Mouse (Mus musculus): ENCODE data around the gene Kcng4.

Kcng4 gene

DNA sequence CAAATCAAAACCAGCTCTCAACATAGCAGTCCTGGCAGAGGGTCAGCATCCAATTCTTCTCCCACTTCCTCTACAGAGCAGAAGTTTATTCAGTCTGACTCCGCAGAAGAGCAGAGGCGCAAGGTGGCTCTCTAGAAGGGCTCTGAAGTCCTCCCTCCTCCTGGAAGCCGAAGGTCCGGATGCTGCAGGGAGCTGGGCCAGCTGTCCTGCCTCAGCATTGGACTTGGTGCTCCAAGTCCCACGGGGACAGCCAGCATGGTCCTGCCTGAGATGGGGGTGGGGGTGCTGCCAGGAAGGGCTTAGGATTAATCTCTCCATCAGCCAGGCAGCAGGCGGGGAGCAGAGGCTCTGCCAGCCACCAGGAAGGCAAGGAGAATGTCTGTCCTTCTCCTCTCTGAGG is at the start of gene Kcng4:
Kcng4 (minus strand) TSS at position 303 of the 400 bp plus-strand sequence.
- peak; percentile 39 for DNase-seq

DNA sequence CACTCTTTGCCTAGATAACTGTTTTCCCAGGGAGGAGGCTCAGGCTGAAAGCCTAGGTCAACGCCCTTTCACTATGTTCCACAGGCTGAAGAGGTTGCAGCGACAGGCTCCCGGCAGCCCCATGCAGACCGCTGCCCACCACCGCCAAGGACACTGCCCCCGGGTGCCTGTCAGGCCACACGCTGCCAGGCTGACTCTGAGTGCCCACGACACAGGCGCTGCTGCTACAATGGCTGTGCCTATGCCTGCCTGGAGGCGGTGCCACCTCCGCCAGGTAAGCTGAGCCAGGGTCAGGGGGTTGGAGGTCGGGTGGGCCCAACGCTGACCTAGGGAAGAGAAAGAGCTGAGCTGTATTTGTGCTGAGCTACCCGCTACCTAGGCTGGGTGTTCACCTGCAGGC is 43.7 kb upstream of the Kcng4 start:
- DNase-seq: no peak

DNA sequence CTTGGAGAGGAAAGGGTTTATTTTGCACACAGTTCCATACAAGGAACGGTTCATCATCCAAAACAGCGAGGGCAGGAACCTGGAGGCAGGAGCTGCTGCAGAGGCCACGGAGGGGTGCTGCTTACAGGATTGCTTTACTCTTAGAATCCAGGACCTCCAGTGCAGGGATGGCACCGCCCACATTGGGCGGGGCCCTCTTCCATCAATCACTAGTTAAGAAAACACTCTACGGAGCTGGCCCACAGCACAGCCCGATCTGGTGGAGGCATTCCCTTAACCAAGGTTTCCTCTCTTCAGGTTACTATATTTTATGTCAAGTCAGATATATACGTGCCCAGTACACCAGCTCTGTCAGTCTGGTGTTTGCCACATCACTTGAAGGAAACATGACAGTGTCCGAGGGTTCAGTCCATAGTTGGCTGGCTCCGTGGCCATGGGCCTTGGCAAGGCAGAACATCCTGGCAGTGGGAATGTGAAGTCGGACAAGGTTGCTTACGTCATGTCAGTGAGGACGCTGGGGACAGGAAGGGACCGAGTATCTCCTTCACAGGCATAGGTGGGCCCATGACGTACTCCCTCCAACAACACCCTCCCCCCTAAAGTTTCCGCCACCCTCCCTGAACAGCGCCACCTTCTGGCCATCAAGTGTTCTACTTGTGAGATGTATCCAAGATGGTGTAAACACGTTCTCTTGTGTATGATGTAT is 42.8 kb upstream of the Kcng4 start:
- DNase-seq: peak; percentile 40

DNA sequence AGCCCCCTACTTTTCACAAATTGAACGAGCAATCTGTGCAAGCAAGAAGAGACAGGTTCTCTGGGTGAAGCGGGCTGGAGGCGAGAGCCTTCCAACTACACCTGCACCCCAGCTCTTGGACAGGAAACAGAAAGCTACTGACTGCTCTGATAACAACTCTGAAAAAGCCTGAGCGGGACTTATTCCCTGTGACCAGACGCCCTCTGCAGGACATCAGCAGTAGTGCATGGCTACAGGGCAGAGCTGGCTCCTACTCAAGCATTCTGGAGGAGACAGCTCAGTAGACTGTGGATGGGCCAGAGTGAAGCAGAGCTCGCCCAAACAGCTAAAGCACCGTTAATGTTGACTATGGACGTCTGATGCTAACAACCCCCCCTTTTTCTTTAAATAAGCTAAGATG is 40.9 kb upstream of the Kcng4 start:
- DNase-seq: peak; percentile 94

DNA sequence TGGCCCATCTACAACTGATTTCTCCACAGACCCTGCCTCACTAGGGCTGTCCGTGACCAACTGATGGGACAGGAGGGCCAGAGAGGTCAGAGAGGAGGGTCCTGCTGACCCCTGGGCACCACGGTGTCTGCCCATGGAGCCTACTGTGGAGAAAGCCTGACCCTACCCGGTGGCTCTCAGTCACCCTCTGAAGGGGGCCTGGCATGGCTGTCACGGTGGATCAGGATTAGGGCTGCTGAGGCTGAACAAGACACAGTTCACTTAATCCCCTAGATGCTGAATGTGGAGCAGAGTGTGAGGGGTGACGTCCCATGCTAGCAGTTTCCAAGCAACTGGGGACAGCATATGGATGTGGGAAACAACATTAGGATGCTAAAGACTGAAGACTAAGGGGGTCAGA is 40.0 kb upstream of the Kcng4 start:
- no peak for DNase-seq

DNA sequence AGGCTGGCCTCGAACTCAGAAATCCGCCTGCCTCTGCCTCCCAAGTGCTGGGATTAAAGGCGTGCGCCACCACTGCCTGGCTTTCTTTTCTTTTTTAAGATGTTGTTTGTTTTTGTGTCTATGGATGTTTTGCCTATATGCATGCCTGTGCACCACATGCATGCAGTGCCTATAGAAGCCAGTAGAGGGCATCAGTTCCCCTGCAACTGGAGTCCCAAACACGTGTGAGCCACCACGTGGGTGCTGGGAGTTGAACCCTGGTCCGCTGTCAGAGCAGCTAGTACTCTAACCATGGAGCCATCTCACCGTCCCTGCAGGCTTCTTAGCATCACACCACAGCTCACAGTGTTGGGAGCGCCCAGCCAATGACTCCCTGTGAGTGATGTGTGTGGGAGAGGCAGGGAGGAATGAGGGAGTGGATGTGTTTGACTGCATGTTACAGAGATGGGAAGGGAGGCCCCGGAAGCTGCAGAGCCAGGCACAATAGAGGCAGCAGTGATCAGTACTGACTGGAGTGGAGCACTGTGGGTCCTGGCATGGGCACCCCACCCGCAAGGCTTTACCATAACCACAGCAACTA is 38.6 kb upstream of the Kcng4 start:
- DNase-seq: no peak

DNA sequence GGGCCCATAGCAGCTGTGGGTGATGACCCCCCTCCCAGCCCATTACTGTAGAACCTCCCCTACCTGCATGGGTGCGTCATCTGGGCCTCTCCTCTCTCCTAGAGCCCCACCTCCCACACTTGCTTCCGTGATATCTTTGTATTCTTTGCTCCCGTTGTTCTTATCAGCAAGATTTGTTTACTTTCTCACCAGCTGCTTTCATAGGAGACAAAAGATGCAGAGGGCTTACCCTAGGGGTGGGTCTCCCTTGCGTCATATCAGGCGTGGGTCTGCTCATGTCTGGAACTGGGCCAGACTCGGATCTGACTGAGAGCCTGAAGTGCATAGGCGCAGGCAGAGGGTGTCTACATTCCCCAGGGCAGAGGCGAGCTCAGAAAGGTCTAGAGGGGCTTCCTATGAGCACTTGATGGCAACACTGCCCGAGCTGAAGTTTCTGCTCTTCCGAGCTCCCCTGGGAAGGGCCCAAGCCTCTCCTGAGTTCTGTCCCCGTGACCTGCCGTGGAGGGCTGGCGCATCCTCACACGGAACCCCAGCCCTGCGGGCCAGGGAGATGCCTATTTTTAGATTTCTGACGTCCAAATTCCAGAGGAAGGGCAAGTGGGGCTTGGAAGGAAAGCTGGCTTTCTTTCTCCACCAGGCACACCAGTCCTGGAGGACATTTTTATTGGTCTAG is 35.1 kb upstream of the Kcng4 start:
- peak; percentile 57 for DNase-seq

DNA sequence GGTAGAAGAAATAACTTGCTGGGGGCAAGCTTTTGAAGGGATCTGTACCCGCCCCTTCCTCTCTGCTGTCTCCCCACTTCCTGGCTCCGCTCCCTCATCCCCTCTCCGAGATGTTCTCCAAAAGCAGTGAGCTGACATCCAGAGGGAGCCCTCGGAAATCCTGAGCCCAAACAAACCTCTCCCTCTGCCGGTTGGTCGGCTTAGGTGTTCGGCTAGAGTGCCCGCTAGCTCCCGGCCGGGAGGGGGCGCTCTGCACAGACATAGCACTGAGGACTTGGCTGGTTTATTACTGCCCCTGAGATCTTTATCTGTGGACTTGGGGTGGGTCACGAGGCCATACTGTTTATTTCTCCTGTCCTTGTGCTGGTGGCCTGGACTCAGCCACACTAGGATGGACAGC is 33.8 kb upstream of the Kcng4 start:
- no peak for DNase-seq

DNA sequence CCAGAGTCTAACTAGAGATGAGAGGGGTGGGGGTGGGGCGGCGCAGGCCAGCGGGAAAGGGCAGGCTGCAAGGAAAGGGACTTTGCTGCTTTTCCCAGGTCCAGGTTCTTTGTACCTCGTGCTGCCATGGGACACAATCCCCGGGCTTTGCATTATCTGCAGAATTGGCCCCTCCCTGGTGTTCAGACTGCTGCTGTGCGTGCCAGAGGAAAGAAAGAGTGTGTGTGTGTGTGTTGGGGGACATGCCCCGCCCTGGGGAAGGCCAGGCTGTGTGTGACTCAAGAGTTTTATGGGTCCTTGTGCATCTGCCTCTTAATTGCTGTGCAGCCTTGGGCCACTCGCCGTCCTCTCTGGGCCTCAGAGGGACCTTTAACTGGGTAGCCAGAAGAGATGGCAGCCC is 33.0 kb upstream of the Kcng4 start:
- DNase-seq: no peak

DNA sequence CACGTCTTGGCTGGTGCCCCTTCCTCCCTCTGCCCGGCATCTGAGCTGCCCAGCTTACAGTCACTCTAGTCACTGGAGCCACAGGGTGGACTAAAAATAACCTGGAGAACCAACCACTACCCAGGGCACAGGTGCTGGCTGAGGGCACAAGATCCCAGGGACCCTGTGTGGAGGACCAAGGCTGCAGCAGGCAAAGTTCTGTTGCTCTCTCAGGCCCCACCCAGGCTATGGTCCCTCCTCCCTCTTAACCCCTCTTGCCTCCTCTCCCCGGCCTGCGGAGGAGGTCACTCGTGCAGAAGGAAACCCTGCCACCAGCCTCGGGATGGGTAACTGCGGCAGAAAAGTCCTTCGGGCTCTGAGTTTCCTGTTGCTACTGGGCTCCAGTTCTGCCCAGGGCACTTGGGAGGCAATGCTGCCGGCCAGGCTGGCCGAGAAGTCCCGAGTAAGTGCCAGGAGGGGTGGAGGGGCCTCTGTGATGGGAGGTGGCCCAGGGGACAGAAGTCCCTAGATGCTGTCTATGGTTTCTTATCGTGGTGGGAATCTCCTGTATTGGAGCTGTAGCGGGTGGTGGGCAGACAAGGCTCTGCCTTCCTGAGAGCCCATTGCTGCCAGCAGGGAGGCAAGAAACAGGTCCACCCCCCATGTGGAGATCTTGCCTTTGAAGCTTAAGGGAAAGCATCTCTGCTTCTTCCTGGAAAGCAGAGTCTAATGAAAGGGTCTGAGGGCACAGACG is 30.9 kb upstream of the Kcng4 start, which contains the start of gene Wfdc1:
Wfdc1 (plus strand) TSS at position 147 of the 733 bp plus-strand sequence.
- DNase-seq: no peak

DNA sequence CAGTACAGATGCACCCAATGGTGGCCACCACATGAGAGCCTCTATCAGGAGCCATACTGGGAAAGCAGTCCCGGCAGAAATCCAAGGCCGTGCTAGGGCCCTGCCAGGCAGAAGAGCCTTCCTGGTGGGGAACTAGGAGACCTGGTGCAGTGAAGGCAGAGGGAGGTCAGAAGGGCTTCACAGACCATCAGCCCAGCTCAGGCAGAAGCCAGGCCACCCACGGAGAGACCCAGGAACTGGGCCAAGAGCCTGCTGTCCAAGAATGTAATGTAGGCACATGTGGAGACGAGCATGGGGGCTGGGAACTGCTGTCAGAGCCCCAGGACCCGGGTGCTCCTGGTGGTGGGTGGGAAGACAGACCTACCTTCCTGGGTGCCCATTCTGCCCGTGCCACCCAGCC is 29.8 kb upstream of the Kcng4 start:
- peak; percentile 56 for DNase-seq

DNA sequence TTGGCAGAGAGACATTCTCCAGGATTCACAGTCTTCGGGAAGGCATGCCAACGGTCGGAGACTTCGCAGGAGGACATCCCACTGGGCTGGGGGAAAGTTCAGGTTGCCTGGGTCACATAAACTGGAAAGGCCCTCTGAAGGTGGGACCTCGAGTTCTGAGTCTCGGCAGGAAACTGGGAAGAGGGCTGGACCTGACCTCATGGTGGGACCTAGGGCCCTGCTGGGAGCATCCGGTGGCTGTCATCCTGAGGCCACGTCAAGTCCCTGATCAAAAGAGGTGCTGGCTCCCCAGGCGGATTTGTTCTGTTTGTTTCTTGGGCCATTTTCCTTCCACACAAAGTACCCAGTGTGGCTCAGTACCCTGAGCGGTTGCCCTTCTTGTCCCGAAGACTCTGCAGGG is 28.0 kb upstream of the Kcng4 start:
- no peak for DNase-seq

DNA sequence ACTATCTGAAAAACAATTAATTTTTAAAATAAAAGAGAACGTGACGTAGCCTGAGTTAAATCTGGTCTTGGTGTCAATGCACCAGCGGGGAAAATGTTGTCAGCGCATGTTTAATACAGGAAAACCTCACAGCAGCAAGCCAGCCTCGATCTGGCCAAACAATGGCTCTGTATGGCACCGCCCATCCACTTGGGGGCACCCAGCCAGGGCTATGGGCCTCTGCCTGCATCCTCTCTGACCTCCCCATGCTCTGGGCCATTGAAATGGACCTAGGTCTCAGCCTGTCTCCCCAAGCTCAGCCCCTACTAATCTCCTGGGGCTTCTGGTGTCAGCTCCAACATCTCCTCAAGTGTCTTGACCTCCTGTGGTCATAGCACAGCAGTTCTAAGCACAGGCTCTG is 26.4 kb upstream of the Kcng4 start:
- DNase-seq: peak; percentile 38

DNA sequence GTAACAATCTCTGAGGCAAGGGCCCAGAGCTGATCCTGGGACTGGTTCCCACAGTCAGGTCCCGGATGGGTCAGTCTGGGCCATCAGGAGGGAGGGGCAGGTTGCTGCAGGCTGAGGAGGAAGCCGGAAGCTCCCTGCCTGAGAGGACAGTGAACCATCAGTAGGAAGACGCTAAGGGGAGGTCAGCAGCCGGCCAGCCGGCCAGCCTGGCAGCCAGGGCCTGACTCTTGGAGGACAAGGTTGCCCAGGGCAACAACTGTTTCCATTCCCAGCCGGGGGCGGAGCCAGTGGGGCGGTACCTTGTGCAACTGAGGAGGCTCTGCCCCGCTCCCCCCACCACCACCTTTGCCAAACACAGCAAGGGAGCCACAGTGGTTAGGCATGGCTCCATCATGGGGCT is 25.6 kb upstream of the Kcng4 start:
- DNase-seq: peak; percentile 82

DNA sequence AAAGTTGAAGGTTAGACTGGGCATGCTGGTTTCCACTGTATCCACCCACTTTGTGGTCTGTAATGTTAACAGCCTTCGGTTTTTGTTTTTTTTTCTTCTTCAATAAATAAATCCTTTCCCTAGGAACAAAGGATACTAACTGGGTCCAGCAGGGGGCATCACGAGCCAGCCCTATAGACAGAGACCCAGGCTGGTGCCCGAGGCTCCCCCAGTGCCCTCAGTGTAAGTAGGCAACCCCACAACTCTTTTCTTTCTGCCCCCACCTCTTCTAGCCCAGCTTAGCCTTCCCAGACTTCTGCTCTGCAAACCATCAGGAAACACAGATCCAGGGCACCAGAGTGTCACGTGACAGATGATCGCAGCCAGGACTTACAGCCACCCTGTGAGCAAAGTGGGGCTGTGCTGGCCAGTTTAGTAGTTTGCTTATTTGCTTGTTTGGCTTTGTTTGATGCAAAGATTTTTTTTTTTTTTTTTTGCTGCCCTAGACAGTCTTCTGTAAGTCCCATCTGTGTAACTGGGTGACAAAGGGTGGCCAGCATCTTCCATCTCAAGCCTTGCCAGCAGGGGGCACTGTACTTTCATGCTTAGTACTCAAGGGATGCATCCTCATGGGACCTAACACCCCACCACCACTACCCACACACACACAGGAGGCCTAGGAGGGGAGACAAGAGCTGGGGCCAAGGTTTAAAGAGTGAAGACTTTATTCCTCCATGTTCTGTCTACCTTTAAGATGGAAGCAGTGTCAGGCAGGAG is 21.4 kb upstream of the Kcng4 start:
- DNase-seq: peak; percentile 32

DNA sequence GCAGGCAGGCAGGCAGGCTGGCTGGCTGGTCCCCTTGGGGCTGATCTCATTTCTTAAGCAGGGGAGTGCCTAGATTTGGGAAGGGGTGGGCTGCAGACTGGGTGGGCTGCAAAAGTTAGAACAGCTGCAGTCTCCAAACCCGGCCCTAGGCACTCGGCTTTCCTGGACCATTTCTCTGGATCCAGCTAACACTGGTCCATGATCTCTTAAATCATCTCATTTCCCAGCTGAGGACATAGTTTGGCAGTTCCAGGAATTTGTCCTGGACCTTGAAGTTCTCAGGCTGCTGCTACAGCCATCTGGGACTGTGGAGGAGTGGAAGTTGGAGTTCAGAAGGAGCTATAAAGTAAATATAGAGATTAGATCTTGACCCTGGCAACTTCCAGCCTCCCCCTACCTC is 15.8 kb upstream of the Kcng4 start:
- DNase-seq: peak; percentile 68

DNA sequence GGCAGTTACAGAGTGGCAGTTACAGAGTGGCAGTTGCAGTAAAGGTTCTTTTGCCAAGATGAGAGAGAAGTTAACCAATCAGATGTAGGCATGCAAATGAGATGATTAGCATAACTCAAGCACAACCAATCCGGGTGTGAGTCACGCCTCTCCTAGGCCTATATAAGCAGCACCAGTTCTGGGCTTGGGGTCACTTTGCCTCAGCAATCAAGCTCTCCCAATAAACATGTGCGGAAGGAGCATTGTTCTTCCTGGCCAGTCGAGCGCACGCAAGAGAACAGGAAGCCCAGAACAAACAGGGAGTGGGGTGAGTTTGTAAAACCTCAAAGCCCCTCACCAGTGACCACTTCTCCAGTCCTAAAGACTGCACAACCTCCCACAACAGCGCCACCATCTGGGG is 11.4 kb upstream of the Kcng4 start:
- no peak for DNase-seq

DNA sequence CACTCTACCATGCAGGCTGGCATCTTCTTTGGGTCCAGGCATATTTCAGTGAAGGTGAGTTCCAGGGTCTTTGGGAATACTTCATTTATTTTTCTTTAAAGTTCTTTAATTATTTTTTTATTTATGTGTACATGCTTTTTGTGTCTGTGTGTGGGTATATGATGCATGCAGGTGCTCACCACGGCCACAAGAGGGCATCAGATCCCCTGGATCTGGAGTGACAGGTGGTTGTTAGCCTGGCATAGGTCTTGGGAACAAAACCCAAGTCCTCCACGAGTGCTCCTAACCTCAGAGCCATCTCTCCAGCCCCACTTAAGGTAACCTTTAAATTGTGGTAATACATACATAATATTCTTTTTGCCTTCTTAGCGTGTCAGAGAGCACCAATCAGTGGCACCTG is 10.7 kb upstream of the Kcng4 start:
- DNase-seq: no peak

DNA sequence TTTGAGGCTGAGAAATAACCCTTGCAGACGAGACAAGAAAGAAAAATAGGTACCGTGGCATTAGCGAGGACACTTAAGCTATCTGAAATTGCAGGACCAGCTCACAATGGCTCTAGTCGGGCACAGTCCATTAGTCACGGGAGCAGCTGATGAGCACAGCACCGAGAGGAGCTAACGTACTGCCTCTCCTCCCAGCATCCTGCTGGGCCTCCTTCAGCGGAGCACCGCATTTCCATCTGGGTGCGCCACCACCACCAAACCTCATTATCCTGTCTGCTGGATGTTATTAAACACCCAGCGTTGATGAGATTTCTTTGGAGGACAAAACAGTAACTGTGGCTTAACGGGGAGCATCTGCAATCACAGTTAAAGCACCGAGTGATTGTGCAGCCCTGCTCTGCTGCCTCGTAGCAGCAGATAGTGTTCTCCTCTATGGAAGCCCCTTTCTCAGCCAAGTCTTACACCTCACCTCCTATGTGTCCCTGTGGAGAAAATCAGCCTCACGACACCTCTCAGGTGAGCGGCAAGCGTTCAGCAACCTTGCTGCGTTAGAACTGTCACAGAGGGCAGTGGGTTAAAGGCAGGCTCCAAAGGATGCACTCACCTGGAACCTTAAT is 9.6 kb upstream of the Kcng4 start:
- DNase-seq: no peak

DNA sequence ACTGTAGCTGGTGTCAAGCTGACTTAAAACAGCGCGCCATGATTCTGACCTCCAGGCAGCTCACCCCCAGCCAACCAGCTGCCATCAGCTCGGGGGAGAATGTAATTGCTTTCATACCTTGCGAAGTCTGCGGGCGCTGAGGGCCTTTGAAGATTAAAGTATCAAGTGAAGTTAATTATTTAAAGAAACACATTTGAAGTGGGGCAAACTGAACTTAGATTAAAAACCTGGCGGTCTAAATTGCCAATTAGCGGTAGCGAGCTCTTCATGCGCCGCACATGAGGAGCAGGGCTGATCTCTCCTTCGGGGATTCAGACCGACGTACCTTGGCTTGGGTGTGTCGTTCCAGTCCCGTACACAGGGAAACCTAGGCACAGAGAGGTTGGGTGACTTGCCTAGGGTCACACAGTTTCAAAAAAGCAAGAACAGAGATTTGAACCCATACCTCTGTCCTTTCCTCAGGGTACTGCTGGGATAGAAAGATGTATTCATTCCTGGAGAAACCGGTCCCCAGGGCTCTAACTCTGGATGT is 9.0 kb upstream of the Kcng4 start:
- no peak for DNase-seq

DNA sequence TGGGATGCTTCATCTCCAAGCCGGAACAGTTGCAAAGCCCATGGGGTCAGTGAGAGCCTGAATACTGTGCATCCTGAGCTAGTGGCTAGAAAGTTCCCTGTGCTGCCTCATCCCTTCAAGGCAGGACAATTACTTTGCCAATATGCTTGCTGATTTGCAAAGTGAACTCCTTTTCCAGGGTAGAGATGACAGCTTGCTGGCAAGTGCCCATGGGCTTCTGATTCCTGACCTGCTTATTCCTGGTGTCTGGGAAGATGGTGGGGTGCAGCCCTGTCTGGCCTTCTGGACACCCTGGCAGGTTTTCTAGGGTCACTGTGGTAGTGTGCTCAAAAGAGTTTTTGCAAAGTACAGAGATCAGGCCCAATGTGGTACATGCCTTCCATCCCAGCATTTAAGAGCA is 7.5 kb upstream of the Kcng4 start:
- DNase-seq: no peak

DNA sequence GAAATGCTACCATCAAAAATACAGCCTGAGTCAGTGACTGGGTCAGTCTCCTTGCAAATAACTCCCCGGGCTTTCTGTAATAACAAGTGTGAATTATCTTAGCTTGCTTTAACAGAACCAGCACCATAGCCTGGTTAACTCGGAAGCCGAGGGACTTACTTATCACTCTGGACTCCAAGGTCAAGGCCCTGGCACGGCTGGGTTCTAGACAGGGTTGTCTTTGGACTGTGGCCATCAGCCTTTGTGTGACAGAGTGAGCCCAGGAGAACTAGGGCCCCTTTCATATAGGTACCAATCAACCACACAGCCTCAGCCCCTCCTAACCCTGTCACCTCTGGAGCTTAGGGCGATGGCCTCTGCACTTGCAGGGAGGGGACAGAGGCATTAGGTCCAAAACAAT is 5.6 kb upstream of the Kcng4 start:
- no peak for DNase-seq
